Mouse (Mus musculus): Measurements from ENCODE around the gene Fcho1. TPM values are rescaled to one million over a fixed set of nuclear protein-coding genes. Genes with fewer than 3 reads are reported as not detected.
A peak's percentile ranks its signal among the peaks of the same experiment; 100 is the strongest.
"Not testable (repeated sequence)": the region's sequence is repeated elsewhere in the genome, so short reads cannot be mapped to it uniquely, and the experiment has no call there.

The Fcho1 gene
- polyA plus RNA-seq, 1 experiment from 2014 or later = 1.8 TPM

- no peaks in the 10 kb centered on the region for H3K4me1 ChIP-seq (ENCODE audit: insufficient read depth, low read depth, low read length)
- no peaks in the 10 kb centered on the region for H3K36me3 ChIP-seq (ENCODE audit: insufficient read depth, low read length)
- H3K9ac ChIP-seq (replicated peaks; ENCODE audit: low read depth) = no peak within 1 kb of the TSS; the same call in none of the 2 replicates
- H3K9me3 ChIP-seq (ENCODE audit: low read length) = no peaks in the 10 kb centered on the region
- H3K27me3 ChIP-seq (replicated peaks; ENCODE audit: insufficient read depth, low read length) = peaks cover 15% of the 10 kb centered on the region; the same call in 1 of the 2 replicates
- peak within 1 kb of the TSS; percentile 71 for H3K27ac ChIP-seq (ENCODE audit: low read length)
- peak within 1 kb of the TSS; percentile 41 for H3K4me3 ChIP-seq (ENCODE audit: low read depth, low read length)
- 11% methylated on average over 24 of the region's 34 CpGs for WGBS
- ATAC-seq (no peak; the same call in 1 of the 2 replicates), DNase-seq (ENCODE audit: low spot score) (no peak)
- TF ChIP-seq CTCF (IDR thresholded peaks at IDR 0.05) = no peak
- TF ChIP-seq EP300 (IDR thresholded peaks at IDR 0.05) = no peak
- H3K4me2 ChIP-seq (replicated peaks; ENCODE audit: low read depth, low read length) = peak within 1 kb of the TSS; percentile 60
These were observed 24.0 kb downstream of the Fcho1 start, which contains the start of gene B3gnt3 for GRCm38 (mm10) chr8:71701414-71702086. Gene B3gnt3 (minus strand): TSS chr8:71701789.

GRCm38 (mm10) chr8:71700493-71701269 is 24.8 kb downstream of the Fcho1 start:
- peak overlapping the region; percentile 71 for H3K27ac ChIP-seq (ENCODE audit: low read length)
- peak overlapping the region; percentile 41 for H3K4me3 ChIP-seq (ENCODE audit: low read depth, low read length)
- no peaks in the 10 kb centered on the region for H3K9me3 ChIP-seq (ENCODE audit: low read length)
- WGBS = 6% methylated on average over 29 of the region's 29 CpGs
- DNase-seq (ENCODE audit: low spot score) (peak; percentile 53), ATAC-seq (peak; percentile 78)
- peaks cover 15% of the 10 kb centered on the region; the same call in 1 of the 2 replicates for H3K27me3 ChIP-seq (replicated peaks; ENCODE audit: insufficient read depth, low read length)
- H3K36me3 ChIP-seq (ENCODE audit: insufficient read depth, low read length) = no peaks in the 10 kb centered on the region
- H3K4me2 ChIP-seq (replicated peaks; ENCODE audit: low read depth, low read length) = peak overlapping the region; percentile 60
- no peak overlapping the region; the same call in none of the 2 replicates for H3K9ac ChIP-seq (replicated peaks; ENCODE audit: low read depth)
- H3K4me1 ChIP-seq (ENCODE audit: insufficient read depth, low read depth, low read length) = no peaks in the 10 kb centered on the region
- TF ChIP-seq CTCF (IDR thresholded peaks at IDR 0.05) (0 out of 2 replicates have a peak, but pooled peaks have one; percentile 8), EP300 (IDR thresholded peaks at IDR 0.05) (no peak; the same call in 1 of the 2 replicates)

- not testable (repeated sequence) for H3K36me3 ChIP-seq (ENCODE audit: insufficient read depth, low read length); H3K4me1 ChIP-seq (ENCODE audit: insufficient read depth, low read depth, low read length); H3K4me2 ChIP-seq (replicated peaks; ENCODE audit: low read depth, low read length); ATAC-seq; H3K9ac ChIP-seq (replicated peaks; ENCODE audit: low read depth); H3K27ac ChIP-seq (ENCODE audit: low read length); H3K9me3 ChIP-seq (ENCODE audit: low read length); DNase-seq (ENCODE audit: low spot score); H3K4me3 ChIP-seq (ENCODE audit: low read depth, low read length)
- H3K27me3 ChIP-seq (replicated peaks; ENCODE audit: insufficient read depth, low read length) = peaks cover 34% of the 10 kb centered on the region
- WGBS = 62% methylated on average over 12 of the region's 12 CpGs
- peak; percentile 40 for TF ChIP-seq CTCF (IDR thresholded peaks at IDR 0.05)
These were observed 30.1 kb downstream of the Fcho1 start for GRCm38 (mm10) chr8:71695456-71695855.

GRCm38 (mm10) chr8:71693166-71694041 is 32.1 kb downstream of the Fcho1 start:
- WGBS = 13% methylated on average over 65 of the region's 68 CpGs
- ATAC-seq = no peak; the same call in 1 of the 2 replicates
- DNase-seq (ENCODE audit: low spot score) = no peak
- no peaks in the 10 kb centered on the region for H3K36me3 ChIP-seq (ENCODE audit: insufficient read depth, low read length)
- H3K4me3 ChIP-seq (ENCODE audit: low read depth, low read length) = 0 out of 2 replicates have a peak overlapping the region, but pooled peaks have one; percentile 1
- no peaks in the 10 kb centered on the region; the same call in 1 of the 2 replicates for H3K4me1 ChIP-seq (ENCODE audit: insufficient read depth, low read depth, low read length)
- no peak overlapping the region for H3K27ac ChIP-seq (ENCODE audit: low read length)
- H3K9ac ChIP-seq (replicated peaks; ENCODE audit: low read depth) = no peak overlapping the region
- TF ChIP-seq EP300 (IDR thresholded peaks at IDR 0.05) = no peak
- no peak for TF ChIP-seq CTCF (IDR thresholded peaks at IDR 0.05)
- no peaks in the 10 kb centered on the region for H3K9me3 ChIP-seq (ENCODE audit: low read length)
- H3K27me3 ChIP-seq (replicated peaks; ENCODE audit: insufficient read depth, low read length) = peaks cover 55% of the 10 kb centered on the region
- 0 out of 2 replicates have a peak overlapping the region, but pooled peaks have one; percentile 14 for H3K4me2 ChIP-seq (replicated peaks; ENCODE audit: low read depth, low read length)

- Histone ChIP-seq H3K4me3 (ENCODE audit: low read depth, low read length) (no peak overlapping the region), H3K4me2 (replicated peaks; ENCODE audit: low read depth, low read length) (no peak overlapping the region), H3K36me3 (ENCODE audit: insufficient read depth, low read length) (no peaks in the 10 kb centered on the region), H3K9ac (replicated peaks; ENCODE audit: low read depth) (no peak overlapping the region), H3K27me3 (replicated peaks; ENCODE audit: insufficient read depth, low read length) (peaks cover 64% of the 10 kb centered on the region), H3K27ac (ENCODE audit: low read length) (no peak overlapping the region), H3K4me1 (ENCODE audit: insufficient read depth, low read depth, low read length) (no peaks in the 10 kb centered on the region; the same call in 1 of the 2 replicates), H3K9me3 (ENCODE audit: low read length) (no peaks in the 10 kb centered on the region)
- 9% methylated on average over 30 of the region's 30 CpGs for WGBS
- DNase-seq (ENCODE audit: low spot score) (no peak), ATAC-seq (no peak)
- no peak for TF ChIP-seq EP300 (IDR thresholded peaks at IDR 0.05)
- TF ChIP-seq CTCF (IDR thresholded peaks at IDR 0.05) = no peak
These were observed 33.0 kb downstream of the Fcho1 start for GRCm38 (mm10) chr8:71692509-71692908.
